Mouse (Mus musculus): Measurements from ENCODE around the gene Slc50a1.
A peak's percentile ranks its signal among the peaks of the same experiment; 100 is the strongest.

The Slc50a1 gene

GRCm38 (mm10) chr3:89293247-89293918 lies 23.0 kb upstream of the Slc50a1 start:
- no peak for DNase-seq

GRCm38 (mm10) chr3:89292303-89292702 lies 21.9 kb upstream of the Slc50a1 start:
- no peak for DNase-seq

GRCm38 (mm10) chr3:89291874-89292273 lies 21.5 kb upstream of the Slc50a1 start:
- DNase-seq = no peak

GRCm38 (mm10) chr3:89288503-89288928 lies 18.1 kb upstream of the Slc50a1 start:
- DNase-seq = peak; percentile 42

- no peak for DNase-seq
These were observed 16.9 kb upstream of the Slc50a1 start for GRCm38 (mm10) chr3:89287286-89287685.

GRCm38 (mm10) chr3:89285526-89285925 lies 15.2 kb upstream of the Slc50a1 start:
- DNase-seq = no peak

GRCm38 (mm10) chr3:89284261-89284660 lies 13.9 kb upstream of the Slc50a1 start:
- no peak for DNase-seq

- DNase-seq = no peak
These were observed 11.9 kb upstream of the Slc50a1 start for GRCm38 (mm10) chr3:89282291-89282643.

GRCm38 (mm10) chr3:89281579-89282290 lies 11.4 kb upstream of the Slc50a1 start:
- DNase-seq = peak; percentile 93

- peak; percentile 82 for DNase-seq
These were observed 10.5 kb upstream of the Slc50a1 start, which contains the start of gene Efna1 for GRCm38 (mm10) chr3:89280606-89281511. Gene Efna1, minus strand, starts transcription at chr3:89281142.

GRCm38 (mm10) chr3:89280050-89280605 lies 9.8 kb upstream of the Slc50a1 start:
- no peak for DNase-seq

GRCm38 (mm10) chr3:89279153-89279890 lies 9.0 kb upstream of the Slc50a1 start:
- peak; percentile 95 for DNase-seq

GRCm38 (mm10) chr3:89278643-89279042 lies 8.3 kb upstream of the Slc50a1 start:
- DNase-seq = no peak

GRCm38 (mm10) chr3:89278107-89278506 lies 7.7 kb upstream of the Slc50a1 start:
- peak; percentile 82 for DNase-seq

GRCm38 (mm10) chr3:89277281-89278021 lies 7.1 kb upstream of the Slc50a1 start:
- peak; percentile 59 for DNase-seq

GRCm38 (mm10) chr3:89276061-89276460 lies 5.7 kb upstream of the Slc50a1 start:
- DNase-seq = no peak

- peak; percentile 70 for DNase-seq
These were observed 1.4 kb upstream of the Slc50a1 start for GRCm38 (mm10) chr3:89271760-89272159.

- peak; percentile 52 for DNase-seq
These were observed 521 bp upstream of the Slc50a1 start for GRCm38 (mm10) chr3:89270891-89271290.

- DNase-seq = no peak
These were observed 1.5 kb downstream of the Slc50a1 start for GRCm38 (mm10) chr3:89268916-89269315.

GRCm38 (mm10) chr3:89266439-89266893 lies 3.9 kb downstream of the Slc50a1 start:
- peak; percentile 87 for DNase-seq

GRCm38 (mm10) chr3:89262417-89262816 lies 8.0 kb downstream of the Slc50a1 start:
- peak; percentile 43 for DNase-seq

All from kidney, postnatal 10 days (tissue).